ENCODE assay signal across 17 mouse cellular contexts in genomic region chr10:82117206-82117605, GRCm38 (mm10). TPM values are rescaled to one million over a fixed set of nuclear protein-coding genes. Genes with fewer than 3 reads are reported as not detected.
"Had no signal": no experiment of that assay in that cellular context is flagged by ENCODE, and none has a peak within 500 bp of the region (broad histone marks: within the 10 kb centered on the region; RNA-seq: fewer than 3 reads in every experiment).

No protein-coding gene starts in this region.

- H3K4me1 ChIP-seq: neural tube, embryonic 12.5 days; neural tube, embryonic 13.5 days; neural tube, embryonic 15.5 days; stomach, embryonic 15.5 days had no signal

- DNase-seq: retina, postnatal 1 day; right cerebral cortex, adult 18-20 months; right cerebral cortex, postnatal 14 days; right cerebral cortex, postnatal 25 days; right cerebral cortex, postnatal 4 days; thymus, adult 18-20 months; thymus, adult 2 months; thymus, postnatal 14 days; thymus, postnatal 25 days; thymus, postnatal 36 days; thymus, postnatal 4 days had no signal

- H3K36me3 ChIP-seq: neural tube, embryonic 12.5 days; stomach, embryonic 15.5 days had no signal

- H3K9me3 ChIP-seq: stomach, embryonic 15.5 days had no signal

- H3K27me3 ChIP-seq: neural tube, embryonic 12.5 days; neural tube, embryonic 13.5 days; neural tube, embryonic 15.5 days; stomach, embryonic 15.5 days had no signal

- H3K27ac ChIP-seq: neural tube, embryonic 12.5 days; neural tube, embryonic 13.5 days; neural tube, embryonic 15.5 days; stomach, embryonic 15.5 days; stomach, postnatal 0 days had no signal

- H3K4me3 ChIP-seq: neural tube, embryonic 12.5 days; neural tube, embryonic 13.5 days; neural tube, embryonic 15.5 days; stomach, embryonic 15.5 days had no signal

RNA-seq across cellular contexts. Expression of gene BC024063, which starts 34.1 kb away (rescaled TPM):
- polyA plus RNA-seq: small intestine, adult 2 months had no signal
